Mouse (Mus musculus) CD4-positive naive resting alpha-beta T cell, adult 57 days (primary cell): ENCODE results near the gene Pepd. TPM values are rescaled to one million over a fixed set of nuclear protein-coding genes. Genes with fewer than 3 reads are reported as not detected.

Source experiments
- total RNA-seq: library from RNA; stranded (reverse); gene quantifications from one replicate; pipeline ENCODE4 v1.2.4, GENCODE M21; 2023

Pepd gene
- total RNA-seq, result 29.2 TPM

DNA sequence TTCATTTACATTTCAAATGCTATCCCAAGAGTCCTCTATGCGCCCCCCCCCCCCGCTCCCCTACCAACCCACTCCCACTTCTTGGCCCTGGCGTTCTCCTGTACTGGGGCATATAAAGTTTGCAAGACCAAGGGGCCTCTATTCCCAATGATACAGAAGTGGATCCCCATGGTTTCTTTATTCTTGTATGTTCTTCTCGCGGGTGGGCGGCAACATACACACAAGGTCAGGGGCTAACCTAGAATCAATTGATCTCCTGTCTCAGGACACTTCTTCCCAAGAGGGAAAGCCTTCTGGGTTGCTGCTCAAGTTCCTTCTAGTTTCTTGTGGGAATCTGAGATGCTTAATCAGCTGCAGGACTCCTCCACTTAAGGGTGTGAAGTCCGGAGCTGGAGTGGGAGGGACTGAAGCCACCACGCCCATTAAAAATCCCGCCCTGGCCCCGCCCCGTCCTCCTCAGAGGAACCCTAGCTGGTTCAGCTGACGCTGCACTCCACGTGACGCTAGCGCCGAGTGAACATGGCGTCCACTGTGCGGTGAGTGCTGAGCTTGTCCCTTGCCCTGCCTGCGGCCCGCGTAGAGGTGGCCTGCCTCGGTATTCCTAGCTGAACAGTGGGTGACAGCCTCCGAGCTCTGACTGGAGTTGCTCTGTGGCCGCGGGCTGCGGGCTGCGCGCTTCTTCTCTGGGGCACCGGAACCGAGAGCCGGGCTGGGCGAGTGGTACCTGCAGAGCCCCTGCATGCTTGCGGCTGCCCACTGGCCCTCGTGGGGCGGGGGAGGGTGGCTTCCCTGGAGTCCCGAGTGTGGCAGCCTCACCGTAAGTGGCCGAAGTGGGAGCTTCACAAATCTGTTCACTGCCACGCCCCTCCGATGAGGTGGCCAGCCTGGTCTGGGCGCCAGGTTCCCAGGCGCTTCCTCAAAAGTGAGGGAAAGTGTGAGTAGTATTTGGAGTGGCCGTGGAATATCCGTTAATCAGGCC lies at the start of gene Pepd:
Pepd (plus strand) TSS at position 461 of the 979 bp plus-strand sequence.

DNA sequence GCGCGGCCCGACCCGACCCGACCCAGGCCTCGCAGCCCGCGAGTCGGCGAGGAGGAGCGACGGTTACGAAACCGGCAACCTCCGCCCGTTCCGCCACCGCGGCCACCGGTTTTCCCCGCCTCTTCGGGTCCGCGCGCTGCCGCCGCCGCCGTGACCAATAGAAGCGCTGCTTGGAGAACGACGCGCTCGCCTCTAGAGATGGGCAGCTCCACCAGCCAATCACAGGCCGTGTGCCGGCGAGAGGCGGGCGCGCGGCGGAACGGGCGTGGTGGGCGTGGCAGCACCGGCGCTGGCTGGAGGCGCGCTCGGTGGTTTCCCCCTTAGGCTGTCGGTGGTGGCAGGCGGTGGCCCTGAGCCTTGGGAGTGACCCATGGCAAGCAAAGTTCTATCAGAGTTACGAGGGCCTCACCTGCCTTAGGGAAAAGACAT lies 144.3 kb downstream of the Pepd start, which contains the start of gene Cebpg:
Cebpg (minus strand) TSS at position 138 of the 429 bp plus-strand sequence.

Other genes with a start within 250 kb of the Pepd start
- gene Chst8, start 99.7 kb upstream of the Pepd start, total RNA-seq, result not detected
- gene Cebpg, start 144.2 kb downstream of the Pepd start, total RNA-seq, result 36.7 TPM
- 1.9 TPM for gene Cebpa, start 206.9 kb downstream of the Pepd start, total RNA-seq